Mouse (Mus musculus): ENCODE measurements at regions not wholly inside any gene's neighbourhood (a gene's known extent, or its start where the extent isn't known, plus 50 kb on each side); places are given as distances from the start of the nearest gene placed in this dataset.

- no peak overlapping the region for H3K4me3 ChIP-seq (ENCODE audit: low read depth, low read length)
- ATAC-seq (replicated peaks; ENCODE audit: insufficient number of reproducible peaks, low FRiP score, low TSS enrichment, low read depth) (no peak), DNase-seq (ENCODE audit: low spot score) (no peak)
- no peak overlapping the region for H3K4me2 ChIP-seq (ENCODE audit: low read depth, low read length)
- H3K4me1 ChIP-seq (ENCODE audit: control insufficient read depth, insufficient read depth, low read length): no peaks in the 10 kb centered on the region
- WGBS: 74% methylated on average over 2 of the region's 2 CpGs
- H3K9me3 ChIP-seq (replicated peaks; ENCODE audit: control insufficient read depth, low read length): no peaks in the 10 kb centered on the region
- no peak overlapping the region for H3K27ac ChIP-seq (replicated peaks; ENCODE audit: low read depth, low read length)
- H3K27me3 ChIP-seq (ENCODE audit: control insufficient read depth, insufficient read depth, low read length): no peaks in the 10 kb centered on the region
- no peaks in the 10 kb centered on the region for H3K36me3 ChIP-seq (replicated peaks; ENCODE audit: control insufficient read depth, insufficient read depth, low read depth, low read length)
- H3K9ac ChIP-seq (replicated peaks; ENCODE audit: low read length): no peak overlapping the region
These were observed 187.3 kb downstream of the Ostf1 start for GRCm38 (mm10) chr19:18444324-18444723.

GRCm38 (mm10) chr19:18436351-18436750 is 195.3 kb downstream of the Ostf1 start:
- Histone ChIP-seq H3K27me3 (ENCODE audit: control insufficient read depth, insufficient read depth, low read length) (no peaks in the 10 kb centered on the region), H3K9me3 (replicated peaks; ENCODE audit: control insufficient read depth, low read length) (no peaks in the 10 kb centered on the region), H3K9ac (replicated peaks; ENCODE audit: low read length) (no peak overlapping the region), H3K4me2 (ENCODE audit: low read depth, low read length) (no peak overlapping the region), H3K4me3 (ENCODE audit: low read depth, low read length) (no peak overlapping the region), H3K27ac (replicated peaks; ENCODE audit: low read depth, low read length) (no peak overlapping the region), H3K36me3 (replicated peaks; ENCODE audit: control insufficient read depth, insufficient read depth, low read depth, low read length) (no peaks in the 10 kb centered on the region), H3K4me1 (ENCODE audit: control insufficient read depth, insufficient read depth, low read length) (no peaks in the 10 kb centered on the region)
- 51% methylated on average over 3 of the region's 3 CpGs for WGBS
- DNase-seq (ENCODE audit: low spot score) (peak; percentile 28), ATAC-seq (replicated peaks; ENCODE audit: insufficient number of reproducible peaks, low FRiP score, low TSS enrichment, low read depth) (no peak)

- Histone ChIP-seq H3K9ac (replicated peaks; ENCODE audit: low read length) (no peak overlapping the region), H3K27ac (replicated peaks; ENCODE audit: low read depth, low read length) (no peak overlapping the region), H3K9me3 (replicated peaks; ENCODE audit: control insufficient read depth, low read length) (no peaks in the 10 kb centered on the region)
These were observed 211.2 kb downstream of the Ostf1 start for GRCm38 (mm10) chr19:18420381-18420785.

GRCm38 (mm10) chr19:18418548-18418947 is 213.1 kb downstream of the Ostf1 start:
- no peak for ATAC-seq (replicated peaks; ENCODE audit: insufficient number of reproducible peaks, low FRiP score, low TSS enrichment, low read depth)
- Histone ChIP-seq H3K27me3 (ENCODE audit: control insufficient read depth, insufficient read depth, low read length) (no peaks in the 10 kb centered on the region), H3K9ac (replicated peaks; ENCODE audit: low read length) (no peak overlapping the region), H3K9me3 (replicated peaks; ENCODE audit: control insufficient read depth, low read length) (no peaks in the 10 kb centered on the region), H3K4me1 (ENCODE audit: control insufficient read depth, insufficient read depth, low read length) (no peaks in the 10 kb centered on the region), H3K36me3 (replicated peaks; ENCODE audit: control insufficient read depth, insufficient read depth, low read depth, low read length) (no peaks in the 10 kb centered on the region), H3K4me2 (ENCODE audit: low read depth, low read length) (no peak overlapping the region), H3K4me3 (ENCODE audit: low read depth, low read length) (no peak overlapping the region), H3K27ac (replicated peaks; ENCODE audit: low read depth, low read length) (no peak overlapping the region)
- DNase-seq (ENCODE audit: low spot score): no peak
- 91% methylated on average over 6 of the region's 6 CpGs for WGBS

More at GRCm38 (mm10) chr19:18420381-18420785, 211.2 kb downstream of the Ostf1 start:
- DNase-seq (ENCODE audit: low spot score) (peak; percentile 68), ATAC-seq (replicated peaks; ENCODE audit: insufficient number of reproducible peaks, low FRiP score, low TSS enrichment, low read depth) (peak; percentile 62)
- H3K4me2 ChIP-seq (ENCODE audit: low read depth, low read length): no peak overlapping the region
- 36% methylated on average over 9 of the region's 9 CpGs for WGBS
- no peaks in the 10 kb centered on the region for H3K4me1 ChIP-seq (ENCODE audit: control insufficient read depth, insufficient read depth, low read length)
- H3K27me3 ChIP-seq (ENCODE audit: control insufficient read depth, insufficient read depth, low read length): no peaks in the 10 kb centered on the region
- no peak overlapping the region for H3K4me3 ChIP-seq (ENCODE audit: low read depth, low read length)
- H3K36me3 ChIP-seq (replicated peaks; ENCODE audit: control insufficient read depth, insufficient read depth, low read depth, low read length): no peaks in the 10 kb centered on the region

- 73% methylated on average over 4 of the region's 4 CpGs for WGBS
These were observed 254.0 kb downstream of the Ostf1 start for GRCm38 (mm10) chr19:18377466-18378089.

GRCm38 (mm10) chr19:18368612-18369011 is 263.0 kb downstream of the Ostf1 start:
- no peak overlapping the region for H3K4me2 ChIP-seq (ENCODE audit: low read depth, low read length)

More at GRCm38 (mm10) chr19:18377466-18378089, 254.0 kb downstream of the Ostf1 start:
- no peak overlapping the region for H3K4me3 ChIP-seq (ENCODE audit: low read depth, low read length)
- DNase-seq (ENCODE audit: low spot score): no peak
- H3K4me1 ChIP-seq (ENCODE audit: control insufficient read depth, insufficient read depth, low read length): no peaks in the 10 kb centered on the region
- H3K9me3 ChIP-seq (replicated peaks; ENCODE audit: control insufficient read depth, low read length): no peaks in the 10 kb centered on the region
- no peak for ATAC-seq (replicated peaks; ENCODE audit: insufficient number of reproducible peaks, low FRiP score, low TSS enrichment, low read depth)
- no peak overlapping the region for H3K9ac ChIP-seq (replicated peaks; ENCODE audit: low read length)
- H3K36me3 ChIP-seq (replicated peaks; ENCODE audit: control insufficient read depth, insufficient read depth, low read depth, low read length): no peaks in the 10 kb centered on the region
- no peak overlapping the region for H3K27ac ChIP-seq (replicated peaks; ENCODE audit: low read depth, low read length)
- H3K4me2 ChIP-seq (ENCODE audit: low read depth, low read length): no peak overlapping the region
- no peaks in the 10 kb centered on the region for H3K27me3 ChIP-seq (ENCODE audit: control insufficient read depth, insufficient read depth, low read length)

GRCm38 (mm10) chr19:18353960-18354359 is 277.7 kb downstream of the Ostf1 start:
- WGBS: 88% methylated on average over 3 of the region's 3 CpGs
- Histone ChIP-seq H3K4me2 (ENCODE audit: low read depth, low read length) (no peak overlapping the region), H3K4me3 (ENCODE audit: low read depth, low read length) (no peak overlapping the region), H3K27me3 (ENCODE audit: control insufficient read depth, insufficient read depth, low read length) (no peaks in the 10 kb centered on the region), H3K4me1 (ENCODE audit: control insufficient read depth, insufficient read depth, low read length) (no peaks in the 10 kb centered on the region), H3K9me3 (replicated peaks; ENCODE audit: control insufficient read depth, low read length) (no peaks in the 10 kb centered on the region), H3K9ac (replicated peaks; ENCODE audit: low read length) (no peak overlapping the region), H3K27ac (replicated peaks; ENCODE audit: low read depth, low read length) (no peak overlapping the region), H3K36me3 (replicated peaks; ENCODE audit: control insufficient read depth, insufficient read depth, low read depth, low read length) (no peaks in the 10 kb centered on the region)
- DNase-seq (ENCODE audit: low spot score) (no peak), ATAC-seq (replicated peaks; ENCODE audit: insufficient number of reproducible peaks, low FRiP score, low TSS enrichment, low read depth) (no peak)

More at GRCm38 (mm10) chr19:18368612-18369011, 263.0 kb downstream of the Ostf1 start:
- no peaks in the 10 kb centered on the region for H3K36me3 ChIP-seq (replicated peaks; ENCODE audit: control insufficient read depth, insufficient read depth, low read depth, low read length)
- H3K9ac ChIP-seq (replicated peaks; ENCODE audit: low read length): no peak overlapping the region
- no peak for DNase-seq (ENCODE audit: low spot score)
- ATAC-seq (replicated peaks; ENCODE audit: insufficient number of reproducible peaks, low FRiP score, low TSS enrichment, low read depth): no peak
- no peaks in the 10 kb centered on the region for H3K27me3 ChIP-seq (ENCODE audit: control insufficient read depth, insufficient read depth, low read length)
- no peaks in the 10 kb centered on the region for H3K4me1 ChIP-seq (ENCODE audit: control insufficient read depth, insufficient read depth, low read length)
- no peaks in the 10 kb centered on the region for H3K9me3 ChIP-seq (replicated peaks; ENCODE audit: control insufficient read depth, low read length)
- H3K4me3 ChIP-seq (ENCODE audit: low read depth, low read length): no peak overlapping the region
- no peak overlapping the region for H3K27ac ChIP-seq (replicated peaks; ENCODE audit: low read depth, low read length)
- 90% methylated on average over 6 of the region's 6 CpGs for WGBS

GRCm38 (mm10) chr19:18345735-18346134 is 285.9 kb downstream of the Ostf1 start:
- ATAC-seq (replicated peaks; ENCODE audit: insufficient number of reproducible peaks, low FRiP score, low TSS enrichment, low read depth) (no peak), DNase-seq (ENCODE audit: low spot score) (no peak)
- Histone ChIP-seq H3K9ac (replicated peaks; ENCODE audit: low read length) (no peak overlapping the region), H3K36me3 (replicated peaks; ENCODE audit: control insufficient read depth, insufficient read depth, low read depth, low read length) (no peaks in the 10 kb centered on the region), H3K27ac (replicated peaks; ENCODE audit: low read depth, low read length) (no peak overlapping the region), H3K27me3 (ENCODE audit: control insufficient read depth, insufficient read depth, low read length) (no peaks in the 10 kb centered on the region), H3K4me3 (ENCODE audit: low read depth, low read length) (no peak overlapping the region), H3K4me2 (ENCODE audit: low read depth, low read length) (no peak overlapping the region), H3K4me1 (ENCODE audit: control insufficient read depth, insufficient read depth, low read length) (no peaks in the 10 kb centered on the region), H3K9me3 (replicated peaks; ENCODE audit: control insufficient read depth, low read length) (no peaks in the 10 kb centered on the region)
- 89% methylated on average over 2 of the region's 2 CpGs for WGBS
